Mouse (Mus musculus) thymus, adult 2 months (tissue): ENCODE data around the gene Mboat2. TPM values are rescaled to one million over a fixed set of nuclear protein-coding genes. Genes with fewer than 3 reads are reported as not detected.

Experiments
- DNase-seq: peaks from one replicate; pipeline ENCODE4 v3.0.0; 2021
- H3K27ac ChIP-seq: fragments of 200-500 bp; 2 replicates; pipeline ENCODE4 v1.5.1; 2012; ENCODE audit warnings: low read length, control low read depth; ENCODE audit not compliant: control insufficient read depth, insufficient read depth
- H3K27me3 ChIP-seq: fragments of 200-500 bp; 2 replicates; pipeline ENCODE4 v1.6.1; 2012; ENCODE audit warnings: mild to moderate bottlenecking, low read length, moderate library complexity, mixed read lengths; ENCODE audit not compliant: control insufficient read depth, insufficient read depth
- H3K36me3 ChIP-seq: fragments of 200-500 bp; 2 replicates; pipeline ENCODE4 v1.6.1; 2012; ENCODE audit warnings: mild to moderate bottlenecking, low read length, moderate library complexity; ENCODE audit not compliant: control insufficient read depth, insufficient read depth
- H3K4me1 ChIP-seq: fragments of 200-500 bp; replicated peaks from 2 replicates; pipeline ENCODE4 v1.6.1; 2012; ENCODE audit warnings: low read length; ENCODE audit not compliant: control insufficient read depth, insufficient read depth
- H3K4me3 ChIP-seq: fragments of 200-500 bp; 2 replicates; pipeline ENCODE4 v1.5.1; 2012; ENCODE audit warnings: mild to moderate bottlenecking, low read length, control low read depth, moderate library complexity; ENCODE audit not compliant: control insufficient read depth, insufficient read depth
- CTCF ChIP-seq: fragments of 200-500 bp; IDR thresholded peaks from 2 replicates; pipeline ENCODE4 v1.5.1; 2012; ENCODE audit warnings: mild to moderate bottlenecking, control low read depth, low read length, moderate library complexity, borderline replicate concordance; ENCODE audit not compliant: control insufficient read depth, poor library complexity, insufficient read depth; ENCODE audit errors: extremely low read depth
- POLR2A ChIP-seq: fragments of 200-500 bp; IDR thresholded peaks from 2 replicates; pipeline ENCODE4 v1.6.1; 2012; ENCODE audit warnings: mild to moderate bottlenecking, low read length, control low read depth, moderate library complexity; ENCODE audit not compliant: control insufficient read depth, poor library complexity, insufficient read depth; ENCODE audit errors: extremely low read depth
- WGBS: fragments of 180-500 bp; shearing (Covaris S2); methylation state at CpG from one replicate; pipeline ENCODE4 v1.1.7; 2018; 5-methylcytosine and 5-hydroxymethylcytosine counted together
- polyA plus RNA-seq: library from polyadenylated mRNA; depleted of rRNA; stranded (reverse); fragments of >200 nt; gene quantifications from 2 replicates; pipeline ENCODE4 v1.2.3, GENCODE M21; 2012

Mboat2 gene
- polyA plus RNA-seq, 1 experiment = 0.85 TPM

GRCm38 (mm10) chr12:24925684-24926083, 95.0 kb downstream of the Mboat2 start:
- Histone ChIP-seq H3K4me3 (no peak overlapping the region), H3K36me3 (no peaks in the 10 kb centered on the region), H3K27ac (no peak overlapping the region), H3K27me3 (no peaks in the 10 kb centered on the region), H3K4me1 (no peaks in the 10 kb centered on the region; the same call in 1 of the 2 replicates)
- DNase-seq = no peak
- TF ChIP-seq CTCF (no peak), POLR2A (no peak)
- WGBS = 90% methylated on average over 4 of the region's 4 CpGs

- H3K27me3 ChIP-seq = no peaks in the 10 kb centered on the region
- TF ChIP-seq POLR2A = no peak
- TF ChIP-seq CTCF = no peak
- H3K4me1 ChIP-seq = no peaks in the 10 kb centered on the region; the same call in 1 of the 2 replicates
- WGBS = 94% methylated on average over 18 of the region's 18 CpGs
- no peaks in the 10 kb centered on the region for H3K36me3 ChIP-seq
- H3K27ac ChIP-seq = no peak overlapping the region
- H3K4me3 ChIP-seq = no peak overlapping the region
- no peak for DNase-seq
These were observed 97.5 kb downstream of the Mboat2 start for GRCm38 (mm10) chr12:24928051-24928748.

- no peak for TF ChIP-seq POLR2A
- TF ChIP-seq CTCF = no peak
- H3K27ac ChIP-seq = no peak overlapping the region
- no peaks in the 10 kb centered on the region for H3K36me3 ChIP-seq
- 94% methylated on average over 7 of the region's 7 CpGs for WGBS
- DNase-seq = no peak
- no peaks in the 10 kb centered on the region for H3K27me3 ChIP-seq
- no peaks in the 10 kb centered on the region; the same call in 1 of the 2 replicates for H3K4me1 ChIP-seq
- H3K4me3 ChIP-seq = no peak overlapping the region
These were observed 98.4 kb downstream of the Mboat2 start for GRCm38 (mm10) chr12:24929043-24929442.

GRCm38 (mm10) chr12:24930760-24931159, 100.1 kb downstream of the Mboat2 start:
- no peaks in the 10 kb centered on the region for H3K36me3 ChIP-seq
- no peak overlapping the region for H3K27ac ChIP-seq
- 97% methylated on average over 3 of the region's 3 CpGs for WGBS
- H3K4me1 ChIP-seq = no peaks in the 10 kb centered on the region; the same call in 1 of the 2 replicates
- no peaks in the 10 kb centered on the region for H3K27me3 ChIP-seq
- DNase-seq = no peak
- no peak overlapping the region for H3K4me3 ChIP-seq
- no peak for TF ChIP-seq POLR2A
- no peak for TF ChIP-seq CTCF

GRCm38 (mm10) chr12:24932120-24932519, 101.4 kb downstream of the Mboat2 start:
- TF ChIP-seq CTCF = no peak
- no peak for TF ChIP-seq POLR2A
- H3K27ac ChIP-seq = no peak overlapping the region
- H3K4me3 ChIP-seq = no peak overlapping the region
- 89% methylated on average over 6 of the region's 6 CpGs for WGBS
- H3K27me3 ChIP-seq = no peaks in the 10 kb centered on the region
- no peaks in the 10 kb centered on the region; the same call in 1 of the 2 replicates for H3K4me1 ChIP-seq
- no peak for DNase-seq
- no peaks in the 10 kb centered on the region for H3K36me3 ChIP-seq

GRCm38 (mm10) chr12:24933206-24933775, 102.6 kb downstream of the Mboat2 start:
- 94% methylated on average over 1 of the region's 1 CpGs for WGBS
- TF ChIP-seq POLR2A (no peak), CTCF (no peak)
- H3K27ac ChIP-seq = no peak overlapping the region
- no peaks in the 10 kb centered on the region for H3K36me3 ChIP-seq
- no peak overlapping the region for H3K4me3 ChIP-seq
- H3K27me3 ChIP-seq = no peaks in the 10 kb centered on the region
- no peaks in the 10 kb centered on the region; the same call in 1 of the 2 replicates for H3K4me1 ChIP-seq
- no peak for DNase-seq
